Mouse (Mus musculus): ENCODE measurements around the gene Rassf1. TPM values are rescaled to one million over a fixed set of nuclear protein-coding genes. Genes with fewer than 3 reads are reported as not detected.

The Rassf1 gene
- 44.3 and 48.0 TPM in 2 replicates for polyA plus RNA-seq (2015; fragmentation: Nextera tagmentation; extraction: Ambion mirVana)

DNA sequence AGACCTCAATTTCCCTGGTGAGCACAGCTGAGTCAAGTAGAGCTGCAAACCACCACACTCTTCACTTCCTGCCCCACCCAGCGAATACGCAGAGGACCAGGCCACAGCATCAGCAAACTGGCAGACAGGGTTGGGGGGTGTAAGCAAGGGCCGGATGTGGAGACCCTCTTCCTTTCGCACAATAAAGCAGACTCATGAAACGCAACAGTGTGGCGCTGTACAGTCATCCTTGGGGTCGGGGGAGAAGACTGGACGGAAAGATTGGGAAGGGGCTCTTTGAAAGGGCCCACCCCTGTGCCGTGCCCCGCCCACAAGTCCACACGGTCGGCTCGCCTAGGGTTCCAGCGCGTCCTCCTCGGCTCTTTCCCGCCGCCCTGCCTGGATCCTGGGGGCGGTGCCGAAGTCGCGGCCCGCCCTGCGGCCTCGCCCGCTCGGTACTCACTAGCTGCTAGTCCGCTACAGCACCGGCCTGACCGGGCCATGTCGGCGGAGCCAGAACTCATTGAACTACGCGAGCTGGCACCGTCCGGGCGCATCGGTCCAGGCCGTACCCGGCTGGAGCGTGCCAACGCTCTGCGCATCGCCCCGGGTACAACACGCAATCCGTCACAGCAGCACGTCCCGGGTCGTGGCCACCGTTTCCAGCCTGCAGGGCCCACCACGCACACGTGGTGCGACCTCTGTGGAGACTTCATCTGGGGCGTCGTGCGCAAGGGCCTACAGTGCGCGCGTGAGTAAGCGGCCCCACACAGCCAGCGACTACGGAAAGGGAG is at the start of gene Rassf1:
TSS of gene Rassf1 (plus strand) at position 439 of the 773 bp plus-strand sequence.
- 2% methylated on average over 62 of the region's 63 CpGs for WGBS
- Histone ChIP-seq H3K9ac (ENCODE audit: low read depth, low read length) (peak within 1 kb of the TSS; percentile 50), H3K4me3 (ENCODE audit: low read depth, low read length) (peak within 1 kb of the TSS; percentile 41), H3K4me2 (replicated peaks; ENCODE audit: low read depth) (peak within 1 kb of the TSS; percentile 86), H3K27ac (ENCODE audit: low read depth, low read length) (peak within 1 kb of the TSS; percentile 73), H3K36me3 (ENCODE audit: control insufficient read depth, insufficient read depth) (no peaks in the 10 kb centered on the region; the same call in 1 of the 2 replicates), H3K27me3 (replicated peaks; ENCODE audit: control insufficient read depth, insufficient read depth, low read length) (no peaks in the 10 kb centered on the region), H3K9me3 (ENCODE audit: control insufficient read depth) (no peaks in the 10 kb centered on the region), H3K4me1 (replicated peaks; ENCODE audit: control insufficient read depth, insufficient read depth, low read length) (peaks cover 17% of the 10 kb centered on the region; the same call in 1 of the 2 replicates)
- 0 out of 2 replicates have a peak, but pooled peaks have one; percentile 13 for ATAC-seq
- peak; percentile 2; the same call in 1 of the 2 replicates for TF ChIP-seq CTCF (IDR thresholded peaks at IDR 0.05; ENCODE audit: low read depth)

DNA sequence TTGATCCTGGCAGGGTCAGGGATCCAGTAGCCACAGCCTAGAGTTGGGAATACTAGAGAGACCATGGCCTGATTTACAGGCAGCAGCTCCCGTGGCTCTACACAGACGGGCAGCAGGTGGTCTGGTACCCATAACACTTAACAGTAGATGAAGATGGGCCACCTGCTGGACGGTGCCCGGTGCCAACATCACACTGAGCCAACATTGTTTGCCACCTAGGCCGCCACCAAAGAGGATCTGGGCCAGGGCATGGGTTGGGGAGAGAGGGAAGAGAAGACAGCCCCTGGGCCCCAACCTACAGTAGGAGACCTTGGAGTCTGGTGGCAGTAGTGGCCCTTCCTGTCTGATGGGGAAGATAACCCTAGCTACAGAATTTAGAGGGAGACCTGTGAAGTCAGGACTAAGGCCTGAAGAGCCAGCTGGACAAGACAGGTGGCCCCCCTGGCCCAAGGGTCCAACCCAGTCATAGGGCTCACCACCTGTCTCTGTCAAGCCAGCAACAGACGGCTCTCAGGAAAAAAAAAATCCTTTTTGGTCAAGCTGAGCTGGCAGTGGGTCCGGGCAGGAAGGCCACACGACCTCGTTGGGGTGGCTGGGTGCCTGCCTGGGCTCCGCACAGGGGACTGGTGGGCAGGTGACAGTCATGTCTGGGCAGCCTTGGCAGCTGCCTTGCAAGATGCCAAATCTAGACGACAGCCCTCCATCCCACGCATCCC is 49.1 kb upstream of the Rassf1 start:
- Histone ChIP-seq H3K36me3 (ENCODE audit: control insufficient read depth, insufficient read depth) (no peaks in the 10 kb centered on the region), H3K4me3 (ENCODE audit: low read depth, low read length) (no peak overlapping the region), H3K4me1 (replicated peaks; ENCODE audit: control insufficient read depth, insufficient read depth, low read length) (no peaks in the 10 kb centered on the region), H3K4me2 (replicated peaks; ENCODE audit: low read depth) (no peak overlapping the region), H3K27me3 (replicated peaks; ENCODE audit: control insufficient read depth, insufficient read depth, low read length) (no peaks in the 10 kb centered on the region), H3K9me3 (ENCODE audit: control insufficient read depth) (no peaks in the 10 kb centered on the region), H3K27ac (ENCODE audit: low read depth, low read length) (no peak overlapping the region), H3K9ac (ENCODE audit: low read depth, low read length) (no peak overlapping the region)
- no peak for ATAC-seq
- 90% methylated on average over 12 of the region's 12 CpGs for WGBS
- TF ChIP-seq CTCF (IDR thresholded peaks at IDR 0.05; ENCODE audit: low read depth), result no peak

- WGBS, result 79% methylated on average over 19 of the region's 19 CpGs
- H3K9me3 ChIP-seq (ENCODE audit: control insufficient read depth), result no peaks in the 10 kb centered on the region
- no peaks in the 10 kb centered on the region for H3K4me1 ChIP-seq (replicated peaks; ENCODE audit: control insufficient read depth, insufficient read depth, low read length)
- no peak for TF ChIP-seq CTCF (IDR thresholded peaks at IDR 0.05; ENCODE audit: low read depth)
- H3K27me3 ChIP-seq (replicated peaks; ENCODE audit: control insufficient read depth, insufficient read depth, low read length), result no peaks in the 10 kb centered on the region
- no peak for ATAC-seq
- no peak overlapping the region for H3K4me2 ChIP-seq (replicated peaks; ENCODE audit: low read depth)
- H3K4me3 ChIP-seq (ENCODE audit: low read depth, low read length), result no peak overlapping the region
- no peaks in the 10 kb centered on the region for H3K36me3 ChIP-seq (ENCODE audit: control insufficient read depth, insufficient read depth)
- no peak overlapping the region for H3K9ac ChIP-seq (ENCODE audit: low read depth, low read length)
- H3K27ac ChIP-seq (ENCODE audit: low read depth, low read length), result no peak overlapping the region
Measured at GRCm38 (mm10) chr9:107504662-107505537, 46.5 kb upstream of the Rassf1 start.

- no peak for TF ChIP-seq CTCF (IDR thresholded peaks at IDR 0.05; ENCODE audit: low read depth)
- no peaks in the 10 kb centered on the region for H3K36me3 ChIP-seq (ENCODE audit: control insufficient read depth, insufficient read depth)
- no peak overlapping the region for H3K4me2 ChIP-seq (replicated peaks; ENCODE audit: low read depth)
- H3K9ac ChIP-seq (ENCODE audit: low read depth, low read length), result no peak overlapping the region
- no peaks in the 10 kb centered on the region for H3K27me3 ChIP-seq (replicated peaks; ENCODE audit: control insufficient read depth, insufficient read depth, low read length)
- no peak for ATAC-seq
- WGBS, result 55% methylated on average over 9 of the region's 10 CpGs
- no peaks in the 10 kb centered on the region for H3K4me1 ChIP-seq (replicated peaks; ENCODE audit: control insufficient read depth, insufficient read depth, low read length)
- H3K9me3 ChIP-seq (ENCODE audit: control insufficient read depth), result no peaks in the 10 kb centered on the region
- H3K4me3 ChIP-seq (ENCODE audit: low read depth, low read length), result no peak overlapping the region
- no peak overlapping the region for H3K27ac ChIP-seq (ENCODE audit: low read depth, low read length)
Measured at GRCm38 (mm10) chr9:107508266-107508665, 43.1 kb upstream of the Rassf1 start.

DNA sequence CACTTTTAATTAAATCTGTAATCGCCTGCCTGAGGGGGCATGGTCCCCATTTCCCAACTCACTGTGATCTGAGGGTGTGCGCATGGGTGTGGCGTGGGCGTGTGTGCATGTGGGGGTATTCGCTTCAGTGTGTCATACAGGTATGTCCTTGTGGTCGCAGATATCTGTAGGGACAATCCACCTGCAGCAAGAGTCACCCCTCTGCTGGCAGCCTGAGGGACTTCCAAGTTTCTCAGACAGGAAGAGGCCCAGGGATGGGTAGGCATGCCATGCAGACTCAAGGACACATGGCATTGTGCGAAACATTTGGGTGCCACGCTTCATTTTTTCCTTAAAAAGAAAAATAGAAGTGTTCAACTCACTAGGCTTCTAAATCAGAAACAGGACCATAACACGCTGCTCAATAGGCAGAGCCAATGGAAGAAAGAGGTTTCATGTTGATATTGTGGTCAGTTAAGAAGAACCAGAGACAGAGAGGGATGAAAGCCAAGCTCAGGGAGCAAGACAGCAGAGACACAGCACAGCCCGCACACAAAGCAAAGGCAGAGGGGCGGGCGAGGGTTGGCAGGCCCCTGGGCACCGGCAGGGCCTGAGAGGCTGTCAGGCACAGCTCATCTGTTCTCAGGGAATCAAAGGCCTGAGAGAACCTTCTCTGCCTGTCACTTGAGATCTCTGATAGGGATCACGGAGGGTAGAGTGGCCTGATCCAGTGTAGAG is 40.8 kb upstream of the Rassf1 start:
- 0 out of 2 replicates have a peak, but pooled peaks have one; percentile 17 for TF ChIP-seq CTCF (IDR thresholded peaks at IDR 0.05; ENCODE audit: low read depth)
- Histone ChIP-seq H3K9ac (ENCODE audit: low read depth, low read length) (no peak overlapping the region), H3K27me3 (replicated peaks; ENCODE audit: control insufficient read depth, insufficient read depth, low read length) (no peaks in the 10 kb centered on the region), H3K9me3 (ENCODE audit: control insufficient read depth) (no peaks in the 10 kb centered on the region), H3K4me2 (replicated peaks; ENCODE audit: low read depth) (no peak overlapping the region), H3K36me3 (ENCODE audit: control insufficient read depth, insufficient read depth) (no peaks in the 10 kb centered on the region), H3K4me3 (ENCODE audit: low read depth, low read length) (no peak overlapping the region), H3K4me1 (replicated peaks; ENCODE audit: control insufficient read depth, insufficient read depth, low read length) (no peaks in the 10 kb centered on the region), H3K27ac (ENCODE audit: low read depth, low read length) (no peak overlapping the region)
- no peak for ATAC-seq
- 79% methylated on average over 14 of the region's 14 CpGs for WGBS

Data from intestine, postnatal 0 days (tissue).